Mouse (Mus musculus) embryonic facial prominence, embryonic 11.5 days (tissue): ENCODE measurements around the gene Mmp10. TPM values are rescaled to one million over a fixed set of nuclear protein-coding genes. Genes with fewer than 3 reads are reported as not detected.
A peak's percentile ranks its signal among the peaks of the same experiment; 100 is the strongest.

Source experiments
- ATAC-seq: fragments of 200-750 bp; cut with Nextera tagmentation; replicated peaks from 2 replicates; pipeline ENCODE4 v1.8.0; 2017; ENCODE audit warnings: low read depth; ENCODE audit not compliant: insufficient number of reproducible peaks, low FRiP score, low TSS enrichment
- DNase-seq: peaks from one replicate; pipeline ENCODE4 v3.0.0-alpha.2; 2015; ENCODE audit warnings: low spot score
- H3K27ac ChIP-seq: fragments of 300-500 bp; sonication (generic); replicated peaks from 2 replicates; pipeline ENCODE4 v1.5.1; 2014; ENCODE audit warnings: mild to moderate bottlenecking, low read depth, low read length, control low read depth
- H3K27me3 ChIP-seq: fragments of 300-500 bp; sonication (generic); 2 replicates; pipeline ENCODE4 v1.6.1; 2014; ENCODE audit warnings: mild to moderate bottlenecking, low read length, moderate library complexity, mixed read lengths; ENCODE audit not compliant: control insufficient read depth, insufficient read depth
- H3K36me3 ChIP-seq: fragments of 300-500 bp; sonication (generic); replicated peaks from 2 replicates; pipeline ENCODE4 v1.6.1; 2014; ENCODE audit warnings: low read depth, mild to moderate bottlenecking, low read length, moderate library complexity, mixed read lengths; ENCODE audit not compliant: control insufficient read depth, insufficient read depth
- H3K4me1 ChIP-seq: fragments of 300-500 bp; sonication (generic); 2 replicates; pipeline ENCODE4 v1.6.1; 2014; ENCODE audit warnings: low read length, mixed read lengths; ENCODE audit not compliant: control insufficient read depth, insufficient read depth
- H3K4me2 ChIP-seq: fragments of 300-500 bp; sonication (generic); 2 replicates; pipeline ENCODE4 v1.6.1; 2014; ENCODE audit warnings: low read depth, mild to moderate bottlenecking, control low read depth, low read length, moderate library complexity
- H3K4me3 ChIP-seq: fragments of 300-500 bp; sonication (generic); 2 replicates; pipeline ENCODE4 v1.5.1; 2014; ENCODE audit warnings: low read depth, low read length, control low read depth
- H3K9ac ChIP-seq: fragments of 300-500 bp; sonication (generic); replicated peaks from 2 replicates; pipeline ENCODE4 v1.6.1; 2014; ENCODE audit warnings: mild to moderate bottlenecking, control low read depth, low read length
- H3K9me3 ChIP-seq: fragments of 300-500 bp; sonication (generic); replicated peaks from 2 replicates; pipeline ENCODE4 v1.6.1; 2016; ENCODE audit warnings: mild to moderate bottlenecking, low read length, inconsistent platforms, mixed read lengths; ENCODE audit not compliant: control insufficient read depth
- WGBS: fragments of 180-500 bp; shearing (Covaris S2); extraction: QIAGEN DNeasy Blood & Tissue Kit; methylation state at CpG from one replicate; pipeline ENCODE4 v1.1.7; 2014; 5-methylcytosine and 5-hydroxymethylcytosine counted together
- polyA plus RNA-seq: library from polyadenylated mRNA; unstranded; fragments of >200 nt; fragmentation: Nextera tagmentation; extraction: Ambion mirVana; gene quantifications from 2 replicates; pipeline ENCODE4 v1.2.1, GENCODE M21; 2014

Gene Mmp10
- polyA plus RNA-seq, 1 experiment from 2014 or later: not detected

DNA sequence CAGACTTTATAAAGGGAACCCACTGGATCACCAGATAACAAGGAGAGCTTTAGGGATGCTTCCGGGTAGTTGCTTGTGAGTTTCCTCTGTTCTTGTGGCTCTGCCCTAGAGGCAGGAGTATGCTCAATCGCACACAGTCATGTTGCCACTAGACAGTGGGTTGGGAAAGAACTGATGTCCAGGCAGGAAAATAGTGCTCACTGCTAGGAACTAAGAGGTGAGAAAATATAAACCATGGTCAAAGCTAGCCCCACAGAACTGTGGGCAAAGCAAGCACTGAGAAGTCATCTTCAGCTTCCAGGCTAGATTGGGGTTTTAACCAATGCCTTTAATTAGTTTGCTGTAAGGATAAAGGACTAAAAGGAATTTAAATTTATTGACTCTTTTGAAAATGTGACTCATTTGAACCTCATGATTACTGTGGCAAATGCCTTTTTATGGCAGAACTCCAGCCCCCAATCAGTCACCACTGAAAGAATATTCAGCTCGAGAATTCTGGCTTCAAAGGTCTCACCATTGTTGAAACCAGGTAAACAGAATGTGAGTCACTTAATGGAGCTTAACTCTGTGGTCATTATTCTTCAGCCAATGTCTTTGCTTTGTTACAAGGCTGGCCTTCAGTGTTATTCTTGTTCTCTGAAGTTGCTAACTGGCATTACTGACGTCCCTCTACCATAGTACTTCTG is 24.2 kb downstream of the Mmp10 start:
- Histone ChIP-seq H3K9ac (no peak overlapping the region), H3K27me3 (no peaks in the 10 kb centered on the region), H3K4me1 (no peaks in the 10 kb centered on the region), H3K4me2 (no peak overlapping the region), H3K36me3 (no peaks in the 10 kb centered on the region), H3K27ac (no peak overlapping the region), H3K9me3 (no peaks in the 10 kb centered on the region), H3K4me3 (no peak overlapping the region)
- ATAC-seq (no peak), DNase-seq (no peak)
- 73% methylated on average over 4 of the region's 4 CpGs for WGBS

DNA sequence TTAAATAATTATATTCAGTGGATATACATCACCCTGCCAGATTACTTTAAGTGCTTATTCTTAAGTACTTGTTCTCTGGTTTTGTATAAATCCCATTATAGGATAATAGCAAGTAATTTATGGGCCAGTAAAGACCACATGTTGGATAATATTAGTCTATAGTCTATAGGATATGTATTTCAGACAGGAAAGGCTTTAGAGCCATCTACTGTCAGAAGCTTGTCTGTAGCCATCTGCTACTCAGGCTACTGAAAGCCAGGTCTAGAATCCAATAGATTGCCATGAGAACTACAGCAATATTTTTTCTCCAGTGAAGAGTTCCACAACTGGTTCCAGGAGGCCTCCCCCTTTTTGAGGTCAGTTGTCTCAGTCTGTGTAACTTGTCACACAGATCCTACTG is 40.6 kb downstream of the Mmp10 start:
- H3K4me1 ChIP-seq: no peaks in the 10 kb centered on the region
- no peak overlapping the region for H3K27ac ChIP-seq
- H3K9me3 ChIP-seq: no peaks in the 10 kb centered on the region
- H3K4me3 ChIP-seq: no peak overlapping the region
- H3K36me3 ChIP-seq: no peaks in the 10 kb centered on the region
- no peak for ATAC-seq
- no peaks in the 10 kb centered on the region for H3K27me3 ChIP-seq
- no peak overlapping the region for H3K9ac ChIP-seq
- DNase-seq: no peak
- no peak overlapping the region for H3K4me2 ChIP-seq

DNA sequence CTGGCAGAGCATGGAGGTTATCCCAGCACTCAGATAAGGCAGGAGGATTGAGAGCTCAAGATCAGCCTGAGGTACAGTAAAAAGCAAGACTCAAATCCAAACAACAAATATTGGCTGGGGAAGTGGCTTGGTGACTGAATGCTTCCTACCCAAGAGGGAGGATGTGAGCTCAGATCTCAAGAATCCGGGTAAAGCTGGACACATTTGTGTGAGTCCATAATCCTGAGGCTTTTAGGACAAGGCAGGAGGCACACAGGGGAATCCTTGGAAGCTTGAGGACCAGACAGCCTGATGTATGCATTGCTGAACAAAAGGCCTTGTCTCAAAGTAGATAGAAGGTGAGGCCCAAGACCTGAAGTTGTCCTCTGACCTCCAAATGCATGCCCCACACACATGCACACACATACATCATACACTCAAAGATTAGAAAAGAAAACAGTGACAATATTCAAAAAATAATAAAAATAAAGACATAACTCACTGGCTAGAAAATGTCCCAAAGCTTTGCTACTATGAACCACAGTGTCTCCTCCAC is 42.8 kb downstream of the Mmp10 start:
- Histone ChIP-seq H3K27me3 (no peaks in the 10 kb centered on the region), H3K36me3 (no peaks in the 10 kb centered on the region), H3K9me3 (no peaks in the 10 kb centered on the region), H3K4me3 (no peak overlapping the region), H3K27ac (no peak overlapping the region), H3K4me1 (no peaks in the 10 kb centered on the region), H3K9ac (no peak overlapping the region), H3K4me2 (no peak overlapping the region)
- WGBS: 75% methylated on average over 1 of the region's 1 CpGs
- DNase-seq (no peak), ATAC-seq (no peak)

DNA sequence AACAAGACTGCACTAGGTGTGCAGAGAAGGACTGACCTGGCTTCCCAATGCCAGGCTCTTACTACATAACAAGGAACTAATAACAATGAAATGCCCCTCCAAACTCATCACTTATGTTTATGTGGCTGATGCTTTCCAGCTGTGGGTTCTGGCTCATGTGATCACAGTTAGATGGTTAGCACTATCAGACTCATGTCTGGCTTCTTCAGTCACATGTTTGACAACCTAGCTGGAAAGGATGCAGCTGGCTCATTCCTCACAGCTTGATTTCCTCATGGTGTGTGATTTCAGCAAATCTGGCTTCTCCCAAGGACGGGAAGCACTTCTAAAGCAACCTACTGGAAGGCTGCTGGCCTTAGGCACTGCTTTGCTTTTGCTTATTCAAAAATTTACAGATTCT is 43.3 kb downstream of the Mmp10 start:
- H3K36me3 ChIP-seq: no peaks in the 10 kb centered on the region
- no peak overlapping the region for H3K9ac ChIP-seq
- H3K27me3 ChIP-seq: no peaks in the 10 kb centered on the region
- H3K4me1 ChIP-seq: no peaks in the 10 kb centered on the region
- WGBS: 34% methylated on average over 1 of the region's 1 CpGs
- DNase-seq (peak; percentile 31), ATAC-seq (0 out of 2 replicates have a peak, but pooled peaks have one; percentile 44)
- H3K4me2 ChIP-seq: no peak overlapping the region
- no peaks in the 10 kb centered on the region for H3K9me3 ChIP-seq
- no peak overlapping the region for H3K4me3 ChIP-seq
- no peak overlapping the region for H3K27ac ChIP-seq

DNA sequence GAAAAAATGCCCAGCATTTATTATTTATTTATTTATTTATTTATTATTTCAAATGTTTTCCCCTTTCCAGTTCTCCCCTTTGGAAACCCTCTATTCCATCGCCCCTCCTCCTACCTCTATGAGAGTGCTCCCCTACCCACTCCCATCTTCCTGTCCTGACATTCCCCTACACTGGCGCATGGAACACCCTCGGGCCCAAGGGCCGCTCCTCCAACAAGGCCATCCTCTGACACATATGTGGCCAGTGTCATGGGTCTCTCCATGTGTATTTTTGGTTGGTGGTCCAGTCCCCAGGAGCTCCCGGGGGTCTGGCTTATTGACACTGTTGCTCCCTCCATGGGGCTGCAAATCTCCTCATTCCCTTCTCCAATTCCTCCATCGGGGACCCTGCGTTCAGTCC is 43.8 kb downstream of the Mmp10 start:
- H3K9me3 ChIP-seq: no peaks in the 10 kb centered on the region
- no peak overlapping the region for H3K9ac ChIP-seq

DNA sequence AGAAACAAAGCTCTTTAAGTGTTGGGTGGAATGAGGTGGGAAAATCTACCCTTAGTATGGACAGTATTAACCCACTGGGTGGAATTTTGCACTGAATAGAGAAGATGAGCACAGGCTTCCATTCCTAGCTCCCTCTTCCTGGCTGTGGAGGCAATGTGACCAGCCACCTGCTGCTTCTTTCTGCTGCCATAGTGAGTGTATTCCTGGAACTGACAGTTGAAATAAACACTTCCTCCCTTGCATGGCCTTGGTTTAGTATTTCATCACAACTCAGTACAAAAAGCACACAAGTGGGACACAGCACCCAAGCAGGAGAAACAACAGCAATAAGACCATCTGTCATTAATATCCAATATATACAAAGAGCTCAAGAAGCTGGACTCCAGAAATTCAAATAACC is 49.8 kb downstream of the Mmp10 start:
- no peak overlapping the region for H3K4me3 ChIP-seq
- no peak for DNase-seq
- no peak overlapping the region for H3K9ac ChIP-seq
- no peak for ATAC-seq
- H3K27me3 ChIP-seq: no peaks in the 10 kb centered on the region
- no peaks in the 10 kb centered on the region for H3K9me3 ChIP-seq
- H3K27ac ChIP-seq: no peak overlapping the region
- H3K36me3 ChIP-seq: no peaks in the 10 kb centered on the region
- H3K4me2 ChIP-seq: no peak overlapping the region
- no peaks in the 10 kb centered on the region for H3K4me1 ChIP-seq

More for the DNA sequence above, 43.8 kb downstream of the Mmp10 start:
- H3K4me3 ChIP-seq: no peak overlapping the region
- no peaks in the 10 kb centered on the region for H3K27me3 ChIP-seq
- 0 out of 2 replicates have a peak, but pooled peaks have one; percentile 14 for ATAC-seq
- H3K27ac ChIP-seq: no peak overlapping the region
- H3K4me2 ChIP-seq: no peak overlapping the region
- no peaks in the 10 kb centered on the region for H3K4me1 ChIP-seq
- no peaks in the 10 kb centered on the region for H3K36me3 ChIP-seq
- WGBS: 84% methylated on average over 7 of the region's 7 CpGs
- no peak for DNase-seq

DNA sequence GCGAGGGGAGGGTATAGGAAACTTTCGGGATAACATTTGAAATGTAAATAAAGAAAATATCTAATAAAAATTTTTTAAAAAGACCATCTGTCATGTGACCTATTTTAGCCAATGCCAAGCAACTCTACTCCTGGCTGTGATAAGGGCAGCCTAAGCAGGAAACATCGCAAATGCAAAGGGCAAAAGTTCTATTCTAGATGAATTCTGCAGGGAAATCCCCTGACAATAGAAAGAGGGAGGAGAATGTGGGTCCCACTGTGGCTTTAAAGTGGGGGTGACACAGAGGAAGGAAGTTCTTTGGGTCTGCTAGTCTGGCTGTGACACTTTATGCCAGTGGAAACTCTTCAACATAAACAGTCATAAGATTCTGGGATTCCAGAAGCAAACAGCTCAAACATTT is 51.4 kb downstream of the Mmp10 start:
- WGBS: 88% methylated on average over 3 of the region's 3 CpGs
- H3K4me1 ChIP-seq: no peaks in the 10 kb centered on the region

DNA sequence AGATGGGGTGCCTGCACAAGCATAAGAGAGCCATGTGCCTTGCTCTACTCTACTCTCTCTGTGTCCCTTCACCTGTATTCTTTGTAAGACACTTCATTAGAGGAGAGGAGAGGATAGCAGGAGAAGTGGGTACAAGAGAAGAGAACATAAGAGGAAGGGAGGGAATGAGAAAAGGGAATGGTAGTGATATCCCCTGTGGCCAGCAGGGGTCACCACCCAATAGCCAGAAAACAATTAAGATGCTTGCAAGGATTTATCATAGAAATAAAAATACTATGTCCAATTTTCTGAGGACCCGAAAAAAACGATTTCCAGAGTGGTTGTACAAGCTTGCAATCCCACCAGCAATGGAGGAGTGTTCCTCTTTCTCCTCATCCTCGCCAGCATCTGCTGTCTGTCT is 52.2 kb downstream of the Mmp10 start:
- H3K27ac ChIP-seq: no peak overlapping the region
- no peak overlapping the region for H3K4me2 ChIP-seq
- H3K4me1 ChIP-seq: no peaks in the 10 kb centered on the region
- H3K9ac ChIP-seq: no peak overlapping the region
- H3K4me3 ChIP-seq: no peak overlapping the region
- ATAC-seq: no peak
- no peaks in the 10 kb centered on the region for H3K27me3 ChIP-seq
- H3K9me3 ChIP-seq: no peaks in the 10 kb centered on the region
- 48% methylated on average over 3 of the region's 3 CpGs for WGBS
- H3K36me3 ChIP-seq: no peaks in the 10 kb centered on the region
- DNase-seq: peak; percentile 12

More for the DNA sequence above, 51.4 kb downstream of the Mmp10 start:
- Histone ChIP-seq H3K9me3 (no peaks in the 10 kb centered on the region), H3K36me3 (no peaks in the 10 kb centered on the region), H3K27ac (no peak overlapping the region), H3K9ac (no peak overlapping the region), H3K4me3 (no peak overlapping the region), H3K4me2 (no peak overlapping the region), H3K27me3 (no peaks in the 10 kb centered on the region)
- DNase-seq (no peak), ATAC-seq (no peak)
